Mouse (Mus musculus): Measurements from ENCODE around the gene Nphp4.

DNA sequence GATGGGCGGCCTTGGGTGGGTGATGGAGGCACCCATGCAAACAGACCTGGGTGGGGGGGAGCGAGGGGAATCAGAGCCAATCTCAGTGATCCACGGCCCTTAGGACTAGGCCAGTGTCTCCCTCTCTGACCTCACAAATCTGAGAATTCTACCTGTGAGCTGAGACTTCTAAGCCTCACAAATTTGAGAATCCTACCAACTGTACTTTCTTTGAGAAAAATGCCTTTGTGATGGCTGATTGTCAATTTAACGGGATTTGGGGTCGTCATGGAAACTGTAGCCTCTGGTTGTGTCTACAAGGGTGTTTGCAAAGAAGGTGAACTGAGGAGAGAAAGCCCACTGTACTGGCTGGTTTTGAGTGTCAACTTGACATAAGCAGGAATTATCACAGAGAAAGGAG, 127.8 kb downstream of the Nphp4 start:
- TF ChIP-seq POLR2A (IDR thresholded peaks at IDR 0.05; ENCODE audit: borderline replicate concordance, extremely low read depth, low read depth, low read length) (no peak), CTCF (IDR thresholded peaks at IDR 0.05; ENCODE audit: insufficient read depth, low read length) (no peak)
